Comparison of ENCODE assay signal across 8 mouse cellular contexts in the genomic region with DNA sequence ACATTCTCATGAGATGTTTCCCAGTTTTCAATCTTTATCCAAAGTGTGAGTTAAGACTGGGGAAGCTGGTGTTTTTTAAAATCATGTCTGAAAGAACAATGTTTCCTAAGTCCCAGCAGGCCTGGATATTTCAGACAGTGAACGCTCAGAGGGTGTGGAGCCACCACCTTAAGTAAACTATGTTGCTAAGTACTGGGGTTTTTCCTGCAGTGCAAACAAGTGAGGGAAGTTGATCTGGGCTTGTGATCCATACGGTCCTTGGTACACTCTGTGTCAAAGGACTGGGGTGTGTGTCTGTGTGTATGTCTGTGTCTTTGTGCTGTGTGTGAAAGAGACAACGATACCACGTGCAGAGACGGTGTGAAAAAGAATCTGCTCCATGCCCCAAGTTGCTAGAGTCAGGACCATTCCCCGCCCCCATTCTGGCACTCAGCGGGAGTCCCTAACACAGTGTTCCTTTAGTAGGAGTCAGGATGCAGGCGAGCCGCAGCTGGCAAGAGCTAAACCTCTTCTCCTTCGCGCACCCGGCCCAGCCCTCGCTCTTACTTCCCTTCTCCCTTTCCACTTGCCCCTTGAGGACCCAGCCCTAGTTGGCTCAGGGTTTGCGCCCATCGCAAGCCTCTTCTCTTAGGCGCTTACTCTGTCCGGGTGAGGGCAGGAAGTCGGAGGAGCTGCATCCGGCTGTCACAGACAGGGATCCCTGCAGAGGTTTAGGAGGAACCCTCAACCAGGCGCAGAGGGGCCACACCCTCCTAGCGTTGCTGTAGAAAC. TPM values are rescaled to one million over a fixed set of nuclear protein-coding genes. Genes with fewer than 3 reads are reported as not detected.
DNase-seq lines count a peak whose midpoint lies in the region; ATAC-seq lines count a peak whose summit lies in the region.

A gene (minus strand): TSS at position 729 of the 771 bp plus-strand sequence.

- WGBS in heart, embryonic 15.5 days = 13% methylated on average over 21 of the region's 21 CpGs
- WGBS in limb, embryonic 10.5 days = 11% methylated on average over 21 of the region's 21 CpGs
- WGBS in midbrain, embryonic 10.5 days = 8% methylated on average over 21 of the region's 21 CpGs

- 0 out of 2 replicates have a peak, but pooled peaks have one; percentile 22 for ATAC-seq in heart, embryonic 15.5 days (replicated peaks; ENCODE audit: insufficient number of reproducible peaks, insufficient read depth, low FRiP score, low read depth)

- H3K27me3 ChIP-seq in heart, embryonic 15.5 days = no peaks in the 10 kb centered on the region
- no peaks in the 10 kb centered on the region for H3K27me3 ChIP-seq in limb, embryonic 10.5 days (ENCODE audit: low read depth, poor library complexity, severe bottlenecking)
- no peaks in the 10 kb centered on the region for H3K27me3 ChIP-seq in midbrain, embryonic 10.5 days (ENCODE audit: low read depth, poor library complexity, severe bottlenecking)

- H3K4me2 ChIP-seq in heart, embryonic 15.5 days = peak within 1 kb of the TSS; percentile 55

- intact Hi-C loops in left cerebral cortex, postnatal 25 days (cut with DNase I) = no loop called here

- peak within 1 kb of the TSS; percentile 35 for H3K4me3 ChIP-seq in heart, embryonic 15.5 days
- peak within 1 kb of the TSS; percentile 36 for H3K4me3 ChIP-seq in limb, embryonic 10.5 days
- H3K4me3 ChIP-seq in midbrain, embryonic 10.5 days = peak within 1 kb of the TSS; percentile 50

- no peak within 1 kb of the TSS for H3K9ac ChIP-seq in heart, embryonic 15.5 days

- H3K4me1 ChIP-seq in heart, embryonic 15.5 days (replicated peaks) = peaks cover 4% of the 10 kb centered on the region
- H3K4me1 ChIP-seq in limb, embryonic 10.5 days = peaks cover 6% of the 10 kb centered on the region; the same call in 1 of the 2 replicates
- peaks cover 11% of the 10 kb centered on the region for H3K4me1 ChIP-seq in midbrain, embryonic 10.5 days

- H3K27ac ChIP-seq in heart, embryonic 15.5 days = no peak within 1 kb of the TSS
- peak within 1 kb of the TSS; percentile 54; the same call in 1 of the 2 replicates for H3K27ac ChIP-seq in limb, embryonic 10.5 days
- peak within 1 kb of the TSS; percentile 75 for H3K27ac ChIP-seq in midbrain, embryonic 10.5 days (replicated peaks)

- peaks cover 37% of the 10 kb centered on the region for H3K36me3 ChIP-seq in heart, embryonic 15.5 days
- H3K36me3 ChIP-seq in limb, embryonic 10.5 days = peaks cover 42% of the 10 kb centered on the region
- peaks cover 43% of the 10 kb centered on the region for H3K36me3 ChIP-seq in midbrain, embryonic 10.5 days

- H3K9me3 ChIP-seq in heart, embryonic 15.5 days (replicated peaks) = no peaks in the 10 kb centered on the region
- H3K9me3 ChIP-seq in limb, embryonic 10.5 days (replicated peaks) = no peaks in the 10 kb centered on the region
- no peaks in the 10 kb centered on the region for H3K9me3 ChIP-seq in midbrain, embryonic 10.5 days (replicated peaks)

- DNase-seq in left cerebral cortex, postnatal 25 days (ENCODE audit: low spot score in 2 of 2) = peak; percentile 13 to 24
- DNase-seq in left cerebral cortex, adult 9 months (ENCODE audit: low spot score in 2 of 2) = no peak
- DNase-seq in embryo, embryonic 9.5 days (ENCODE audit: extremely low spot score) = peak; percentile 34
- peak; percentile 37 for DNase-seq in limb, embryonic 10.5 days (ENCODE audit: low spot score)
- peak; percentile 36 for DNase-seq in midbrain, embryonic 10.5 days (ENCODE audit: low spot score)
- DNase-seq in testis, postnatal 14 days (ENCODE audit: low spot score) = peak; percentile 37
- DNase-seq in cerebellum, adult 9-10 months = no peak

RNA-seq across cellular contexts. Expression of the gene that starts here (rescaled TPM):
- under 1 TPM; 0.43 to 0.48 TPM for total RNA-seq in left cerebral cortex, postnatal 25 days (2021)
- 0.29 TPM in 1 of 2 replicates, not detected in the other for polyA plus RNA-seq in heart, embryonic 15.5 days (2015; fragmentation: Nextera tagmentation; extraction: Ambion mirVana)
- polyA plus RNA-seq in limb, embryonic 10.5 days (2016; fragmentation: Nextera tagmentation; extraction: Ambion mirVana) = not detected in 2 replicates
- polyA plus RNA-seq in midbrain, embryonic 10.5 days (2016; fragmentation: Nextera tagmentation; extraction: Ambion mirVana) = 0.06 and 0.11 TPM in 2 replicates

Comparison
In these comparisons a context has a peak if more than half of its experiments do, and no peak if none do; other contexts are left out.
1. Peak in DNase-seq in left cerebral cortex, postnatal 25 days; RNA of the gene not detected or under 1 TPM.
2. Peak in ATAC-seq, H3K4me3 ChIP-seq and H3K4me2 ChIP-seq in heart, embryonic 15.5 days; RNA of the gene not detected or under 1 TPM.
3. Peak in DNase-seq, H3K4me3 ChIP-seq and H3K27ac ChIP-seq in limb, embryonic 10.5 days; RNA of the gene not detected or under 1 TPM.
4. Peak in DNase-seq, H3K4me3 ChIP-seq and H3K27ac ChIP-seq in midbrain, embryonic 10.5 days; RNA of the gene not detected or under 1 TPM.
5. DNase-seq: peak in embryo, embryonic 9.5 days (single experiment) and testis, postnatal 14 days (single experiment); none in left cerebral cortex, adult 9 months (0 of 2) and cerebellum, adult 9-10 months (single experiment).
6. Peak in every context shown above with its lines, with median percentiles within 50 percentile points of each other: H3K4me3 ChIP-seq.